Mouse (Mus musculus): ENCODE results near the gene Hmgn2. TPM values are rescaled to one million over a fixed set of nuclear protein-coding genes. Genes with fewer than 3 reads are reported as not detected.
"Not testable (repeated sequence)": the region's sequence is repeated elsewhere in the genome, so short reads cannot be mapped to it uniquely, and the experiment has no call there.

Gene Hmgn2
- polyA plus RNA-seq, 1 experiment, result 28.9 TPM

GRCm38 (mm10) chr4:134005581-134006358 lies 37.3 kb upstream of the Hmgn2 start:
- Histone ChIP-seq H3K4me1 (ENCODE audit: control insufficient read depth, insufficient read depth, low read length) (peaks cover 4% of the 10 kb centered on the region; the same call in 1 of the 2 replicates), H3K4me3 (replicated peaks; ENCODE audit: extremely low read depth, low read depth, low read length) (no peak overlapping the region)
- 63% methylated on average over 12 of the region's 12 CpGs for WGBS
- no peak for DNase-seq
- TF ChIP-seq POLR2A (IDR thresholded peaks at IDR 0.05; ENCODE audit: borderline replicate concordance, extremely low read depth, low read depth, low read length) (no peak), CTCF (IDR thresholded peaks at IDR 0.05; ENCODE audit: insufficient read depth, low read length) (no peak)

GRCm38 (mm10) chr4:134002903-134003302 lies 34.5 kb upstream of the Hmgn2 start:
- WGBS, result 70% methylated on average over 5 of the region's 5 CpGs
- no peak for DNase-seq
- no peak for TF ChIP-seq CTCF (IDR thresholded peaks at IDR 0.05; ENCODE audit: insufficient read depth, low read length)
- TF ChIP-seq POLR2A (IDR thresholded peaks at IDR 0.05; ENCODE audit: borderline replicate concordance, extremely low read depth, low read depth, low read length), result no peak
- Histone ChIP-seq H3K4me3 (replicated peaks; ENCODE audit: extremely low read depth, low read depth, low read length) (no peak overlapping the region), H3K4me1 (ENCODE audit: control insufficient read depth, insufficient read depth, low read length) (peaks cover 4% of the 10 kb centered on the region; the same call in 1 of the 2 replicates)

- no peak overlapping the region for H3K4me3 ChIP-seq (replicated peaks; ENCODE audit: extremely low read depth, low read depth, low read length)
- DNase-seq, result no peak
- H3K4me1 ChIP-seq (ENCODE audit: control insufficient read depth, insufficient read depth, low read length), result peaks cover 4% of the 10 kb centered on the region; the same call in 1 of the 2 replicates
- 52% methylated on average over 4 of the region's 4 CpGs for WGBS
- TF ChIP-seq CTCF (IDR thresholded peaks at IDR 0.05; ENCODE audit: insufficient read depth, low read length), result no peak
- TF ChIP-seq POLR2A (IDR thresholded peaks at IDR 0.05; ENCODE audit: borderline replicate concordance, extremely low read depth, low read depth, low read length), result no peak
These were observed 33.8 kb upstream of the Hmgn2 start for GRCm38 (mm10) chr4:134002246-134002645.

GRCm38 (mm10) chr4:134001710-134002109 lies 33.3 kb upstream of the Hmgn2 start:
- TF ChIP-seq POLR2A (IDR thresholded peaks at IDR 0.05; ENCODE audit: borderline replicate concordance, extremely low read depth, low read depth, low read length), result no peak
- no peak for TF ChIP-seq CTCF (IDR thresholded peaks at IDR 0.05; ENCODE audit: insufficient read depth, low read length)
- Histone ChIP-seq H3K4me1 (ENCODE audit: control insufficient read depth, insufficient read depth, low read length) (peaks cover 4% of the 10 kb centered on the region; the same call in 1 of the 2 replicates), H3K4me3 (replicated peaks; ENCODE audit: extremely low read depth, low read depth, low read length) (no peak overlapping the region)
- WGBS, result 54% methylated on average over 10 of the region's 10 CpGs
- DNase-seq, result no peak

- Histone ChIP-seq H3K4me3 (replicated peaks; ENCODE audit: extremely low read depth, low read depth, low read length) (peak within 1 kb of the TSS; percentile 94), H3K4me1 (ENCODE audit: control insufficient read depth, insufficient read depth, low read length) (peaks cover 4% of the 10 kb centered on the region; the same call in 1 of the 2 replicates)
- DNase-seq, result peak; percentile 93
- TF ChIP-seq POLR2A (IDR thresholded peaks at IDR 0.05; ENCODE audit: borderline replicate concordance, extremely low read depth, low read depth, low read length) (peak; percentile 77; the same call in 1 of the 2 replicates), CTCF (IDR thresholded peaks at IDR 0.05; ENCODE audit: insufficient read depth, low read length) (no peak)
- WGBS, result 1% methylated on average over 49 of the region's 49 CpGs
These were observed 32.3 kb upstream of the Hmgn2 start, which contains the start of gene Dhdds for GRCm38 (mm10) chr4:134000466-134001438. Dhdds (minus strand) TSS chr4:134000918.

GRCm38 (mm10) chr4:133994697-133995096 lies 26.2 kb upstream of the Hmgn2 start:
- TF ChIP-seq POLR2A (IDR thresholded peaks at IDR 0.05; ENCODE audit: borderline replicate concordance, extremely low read depth, low read depth, low read length) (no peak), CTCF (IDR thresholded peaks at IDR 0.05; ENCODE audit: insufficient read depth, low read length) (no peak)
- 87% methylated on average over 8 of the region's 8 CpGs for WGBS
- Histone ChIP-seq H3K4me1 (ENCODE audit: control insufficient read depth, insufficient read depth, low read length) (no peaks in the 10 kb centered on the region), H3K4me3 (replicated peaks; ENCODE audit: extremely low read depth, low read depth, low read length) (no peak overlapping the region)
- DNase-seq, result no peak

GRCm38 (mm10) chr4:133991087-133991660 lies 22.7 kb upstream of the Hmgn2 start:
- 85% methylated on average over 13 of the region's 13 CpGs for WGBS
- no peak overlapping the region for H3K4me3 ChIP-seq (replicated peaks; ENCODE audit: extremely low read depth, low read depth, low read length)
- TF ChIP-seq POLR2A (IDR thresholded peaks at IDR 0.05; ENCODE audit: borderline replicate concordance, extremely low read depth, low read depth, low read length), result no peak
- no peak for TF ChIP-seq CTCF (IDR thresholded peaks at IDR 0.05; ENCODE audit: insufficient read depth, low read length)
- H3K4me1 ChIP-seq (ENCODE audit: control insufficient read depth, insufficient read depth, low read length), result no peaks in the 10 kb centered on the region
- no peak for DNase-seq

GRCm38 (mm10) chr4:133990035-133990434 lies 21.6 kb upstream of the Hmgn2 start:
- Histone ChIP-seq H3K4me3 (replicated peaks; ENCODE audit: extremely low read depth, low read depth, low read length) (no peak overlapping the region), H3K4me1 (ENCODE audit: control insufficient read depth, insufficient read depth, low read length) (no peaks in the 10 kb centered on the region)
- 59% methylated on average over 4 of the region's 4 CpGs for WGBS
- TF ChIP-seq POLR2A (IDR thresholded peaks at IDR 0.05; ENCODE audit: borderline replicate concordance, extremely low read depth, low read depth, low read length) (no peak), CTCF (IDR thresholded peaks at IDR 0.05; ENCODE audit: insufficient read depth, low read length) (no peak)
- no peak for DNase-seq

GRCm38 (mm10) chr4:133988289-133988688 lies 19.8 kb upstream of the Hmgn2 start:
- not testable (repeated sequence) for DNase-seq; H3K4me3 ChIP-seq (replicated peaks; ENCODE audit: extremely low read depth, low read depth, low read length); H3K4me1 ChIP-seq (ENCODE audit: control insufficient read depth, insufficient read depth, low read length)
- 83% methylated on average over 8 of the region's 8 CpGs for WGBS
